Mouse (Mus musculus): ENCODE data around the gene Capn9. TPM values are rescaled to one million over a fixed set of nuclear protein-coding genes. Genes with fewer than 3 reads are reported as not detected.

Capn9 gene
- polyA plus RNA-seq, 1 experiment from 2014 or later = not detected

GRCm38 (mm10) chr8:124557476-124557875 is 18.4 kb upstream of the Capn9 start:
- no peak overlapping the region for H3K4me3 ChIP-seq (ENCODE audit: low read depth, low read length)
- no peak overlapping the region for H3K27ac ChIP-seq (ENCODE audit: low read depth, low read length)
- no peak overlapping the region for H3K9ac ChIP-seq (ENCODE audit: low read length)
- DNase-seq (ENCODE audit: low spot score, missing footprints) (no peak), ATAC-seq (ENCODE audit: low FRiP score) (no peak)
- H3K27me3 ChIP-seq (ENCODE audit: control insufficient read depth, insufficient read depth, low read length) = no peaks in the 10 kb centered on the region
- 57% methylated on average over 5 of the region's 5 CpGs for WGBS
- no peaks in the 10 kb centered on the region; the same call in 1 of the 2 replicates for H3K36me3 ChIP-seq (ENCODE audit: control insufficient read depth, insufficient read depth, low read length)
- H3K9me3 ChIP-seq (ENCODE audit: control insufficient read depth, low read length) = no peaks in the 10 kb centered on the region
- H3K4me2 ChIP-seq = no peak overlapping the region
- no peaks in the 10 kb centered on the region; the same call in 1 of the 2 replicates for H3K4me1 ChIP-seq (ENCODE audit: control insufficient read depth, insufficient read depth, low read length)

DNA sequence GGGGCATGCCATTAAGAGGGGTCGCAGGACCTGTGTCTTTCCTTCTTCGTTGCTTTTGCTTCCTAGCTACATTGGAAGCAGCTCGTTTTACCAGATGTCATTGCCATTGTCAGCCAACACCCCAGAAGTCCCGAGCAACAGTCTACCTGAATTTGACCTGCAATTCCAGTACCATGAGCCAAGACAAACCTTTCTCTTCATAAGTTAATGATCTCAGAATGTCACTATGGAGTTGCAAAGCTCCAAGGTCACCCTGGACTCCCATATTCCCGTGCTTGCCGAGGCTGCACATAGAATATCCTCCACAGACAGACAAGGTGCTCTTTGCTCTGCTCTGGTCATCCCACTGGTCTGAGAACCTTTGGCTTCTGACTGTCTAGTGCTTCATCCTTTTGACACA is 8.8 kb upstream of the Capn9 start:
- ATAC-seq (ENCODE audit: low FRiP score) (no peak), DNase-seq (ENCODE audit: low spot score, missing footprints) (no peak)
- Histone ChIP-seq H3K27me3 (ENCODE audit: control insufficient read depth, insufficient read depth, low read length) (no peaks in the 10 kb centered on the region), H3K4me3 (ENCODE audit: low read depth, low read length) (no peak overlapping the region), H3K9ac (ENCODE audit: low read length) (no peak overlapping the region), H3K4me2 (no peak overlapping the region), H3K36me3 (ENCODE audit: control insufficient read depth, insufficient read depth, low read length) (no peaks in the 10 kb centered on the region), H3K9me3 (ENCODE audit: control insufficient read depth, low read length) (no peaks in the 10 kb centered on the region), H3K27ac (ENCODE audit: low read depth, low read length) (no peak overlapping the region), H3K4me1 (ENCODE audit: control insufficient read depth, insufficient read depth, low read length) (no peaks in the 10 kb centered on the region)
- WGBS = 84% methylated on average over 6 of the region's 6 CpGs

DNA sequence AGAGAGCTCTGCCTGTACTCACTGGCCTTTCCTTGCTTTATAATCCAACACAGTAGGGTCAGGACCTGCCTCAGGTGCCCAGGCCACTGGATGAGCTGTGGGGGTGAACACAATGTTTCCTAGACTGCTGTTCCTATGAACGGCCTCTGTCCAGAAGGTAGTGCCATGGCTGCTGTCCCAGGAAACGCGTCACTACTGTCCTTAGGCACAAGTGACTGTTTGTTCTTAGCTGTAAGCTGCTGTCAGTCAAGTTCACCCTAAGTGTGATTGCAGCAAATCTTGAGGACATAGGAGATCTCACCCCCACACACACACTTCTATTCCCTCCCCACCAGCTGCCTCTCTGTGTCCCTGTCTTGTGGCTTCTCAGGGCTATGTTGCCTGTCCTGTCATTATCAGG is 8.3 kb upstream of the Capn9 start:
- 96% methylated on average over 3 of the region's 3 CpGs for WGBS
- Histone ChIP-seq H3K27me3 (ENCODE audit: control insufficient read depth, insufficient read depth, low read length) (no peaks in the 10 kb centered on the region), H3K36me3 (ENCODE audit: control insufficient read depth, insufficient read depth, low read length) (no peaks in the 10 kb centered on the region), H3K9ac (ENCODE audit: low read length) (no peak overlapping the region), H3K27ac (ENCODE audit: low read depth, low read length) (no peak overlapping the region), H3K9me3 (ENCODE audit: control insufficient read depth, low read length) (no peaks in the 10 kb centered on the region), H3K4me2 (no peak overlapping the region), H3K4me1 (ENCODE audit: control insufficient read depth, insufficient read depth, low read length) (no peaks in the 10 kb centered on the region), H3K4me3 (ENCODE audit: low read depth, low read length) (no peak overlapping the region)
- ATAC-seq (ENCODE audit: low FRiP score) (no peak), DNase-seq (ENCODE audit: low spot score, missing footprints) (no peak)

DNA sequence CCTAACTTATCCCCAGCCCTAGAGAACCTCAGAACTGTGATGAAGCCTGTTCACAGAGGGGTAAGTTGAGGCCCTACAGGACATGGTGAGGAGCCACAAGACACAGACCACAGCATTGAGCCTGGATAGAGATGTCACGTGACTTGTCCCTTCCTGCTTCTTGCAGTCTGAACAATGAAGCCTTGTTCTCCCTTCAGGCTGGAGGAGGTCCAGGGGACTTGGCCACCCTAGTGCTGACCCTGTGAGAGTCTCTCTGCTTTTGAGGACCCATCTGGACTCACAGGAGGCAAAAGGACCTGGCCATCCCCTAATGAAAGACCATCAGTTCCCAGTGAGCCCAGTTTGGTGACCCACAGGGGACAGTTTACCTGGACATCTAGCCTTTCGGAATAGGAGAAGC is 6.8 kb upstream of the Capn9 start:
- DNase-seq (ENCODE audit: low spot score, missing footprints) = no peak
- Histone ChIP-seq H3K9ac (ENCODE audit: low read length) (no peak overlapping the region), H3K4me1 (ENCODE audit: control insufficient read depth, insufficient read depth, low read length) (no peaks in the 10 kb centered on the region), H3K4me3 (ENCODE audit: low read depth, low read length) (no peak overlapping the region), H3K4me2 (no peak overlapping the region), H3K27me3 (ENCODE audit: control insufficient read depth, insufficient read depth, low read length) (no peaks in the 10 kb centered on the region), H3K9me3 (ENCODE audit: control insufficient read depth, low read length) (no peaks in the 10 kb centered on the region), H3K27ac (ENCODE audit: low read depth, low read length) (no peak overlapping the region), H3K36me3 (ENCODE audit: control insufficient read depth, insufficient read depth, low read length) (no peaks in the 10 kb centered on the region)
- WGBS = 77% methylated on average over 2 of the region's 2 CpGs
- no peak for ATAC-seq (ENCODE audit: low FRiP score)

GRCm38 (mm10) chr8:124569593-124569992 is 6.3 kb upstream of the Capn9 start, which contains the start of gene Agt:
Gene Agt (minus strand): TSS chr8:124569706.
- Histone ChIP-seq H3K27ac (ENCODE audit: low read depth, low read length) (no peak within 1 kb of the TSS), H3K9me3 (ENCODE audit: control insufficient read depth, low read length) (no peaks in the 10 kb centered on the region), H3K4me3 (ENCODE audit: low read depth, low read length) (no peak within 1 kb of the TSS), H3K9ac (ENCODE audit: low read length) (no peak within 1 kb of the TSS), H3K36me3 (ENCODE audit: control insufficient read depth, insufficient read depth, low read length) (no peaks in the 10 kb centered on the region), H3K4me1 (ENCODE audit: control insufficient read depth, insufficient read depth, low read length) (no peaks in the 10 kb centered on the region), H3K27me3 (ENCODE audit: control insufficient read depth, insufficient read depth, low read length) (no peaks in the 10 kb centered on the region), H3K4me2 (no peak within 1 kb of the TSS)
- ATAC-seq (ENCODE audit: low FRiP score) = no peak
- 82% methylated on average over 2 of the region's 2 CpGs for WGBS
- no peak for DNase-seq (ENCODE audit: low spot score, missing footprints)

GRCm38 (mm10) chr8:124571732-124572429 is 4.0 kb upstream of the Capn9 start:
- H3K9ac ChIP-seq (ENCODE audit: low read length) = no peak overlapping the region
- no peaks in the 10 kb centered on the region for H3K36me3 ChIP-seq (ENCODE audit: control insufficient read depth, insufficient read depth, low read length)
- DNase-seq (ENCODE audit: low spot score, missing footprints) = no peak
- no peaks in the 10 kb centered on the region for H3K9me3 ChIP-seq (ENCODE audit: control insufficient read depth, low read length)
- H3K4me1 ChIP-seq (ENCODE audit: control insufficient read depth, insufficient read depth, low read length) = no peaks in the 10 kb centered on the region
- ATAC-seq (ENCODE audit: low FRiP score) = no peak
- H3K27me3 ChIP-seq (ENCODE audit: control insufficient read depth, insufficient read depth, low read length) = no peaks in the 10 kb centered on the region
- no peak overlapping the region for H3K4me3 ChIP-seq (ENCODE audit: low read depth, low read length)
- H3K4me2 ChIP-seq = no peak overlapping the region
- H3K27ac ChIP-seq (ENCODE audit: low read depth, low read length) = no peak overlapping the region
- WGBS = 80% methylated on average over 8 of the region's 8 CpGs

DNA sequence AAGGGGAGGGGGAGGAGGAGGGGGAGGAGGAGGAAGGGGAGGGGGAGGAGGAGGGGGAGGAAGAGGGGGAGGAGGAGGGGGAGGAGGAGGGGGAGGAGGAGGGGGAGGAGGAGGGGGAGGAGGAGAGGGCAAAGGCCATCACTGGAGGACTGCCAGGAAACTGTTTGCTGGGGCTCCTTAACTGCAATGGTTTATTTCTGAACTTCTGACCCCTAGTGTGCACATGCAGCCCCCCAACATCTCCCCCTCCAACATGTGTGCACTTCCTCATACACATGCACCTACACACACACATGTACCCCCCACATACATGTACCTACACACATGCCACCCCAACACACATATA is 3.5 kb upstream of the Capn9 start:
- ATAC-seq (ENCODE audit: low FRiP score) (no peak), DNase-seq (ENCODE audit: low spot score, missing footprints) (no peak)
- Histone ChIP-seq H3K9me3 (ENCODE audit: control insufficient read depth, low read length) (no peaks in the 10 kb centered on the region), H3K27ac (ENCODE audit: low read depth, low read length) (no peak overlapping the region), H3K36me3 (ENCODE audit: control insufficient read depth, insufficient read depth, low read length) (no peaks in the 10 kb centered on the region), H3K4me1 (ENCODE audit: control insufficient read depth, insufficient read depth, low read length) (no peaks in the 10 kb centered on the region), H3K4me3 (ENCODE audit: low read depth, low read length) (no peak overlapping the region), H3K4me2 (no peak overlapping the region), H3K27me3 (ENCODE audit: control insufficient read depth, insufficient read depth, low read length) (no peaks in the 10 kb centered on the region), H3K9ac (ENCODE audit: low read length) (no peak overlapping the region)

GRCm38 (mm10) chr8:124573552-124574340 is 2.2 kb upstream of the Capn9 start:
- Histone ChIP-seq H3K9ac (ENCODE audit: low read length) (no peak overlapping the region), H3K9me3 (ENCODE audit: control insufficient read depth, low read length) (no peaks in the 10 kb centered on the region), H3K36me3 (ENCODE audit: control insufficient read depth, insufficient read depth, low read length) (no peaks in the 10 kb centered on the region), H3K27me3 (ENCODE audit: control insufficient read depth, insufficient read depth, low read length) (no peaks in the 10 kb centered on the region), H3K4me1 (ENCODE audit: control insufficient read depth, insufficient read depth, low read length) (no peaks in the 10 kb centered on the region), H3K4me2 (no peak overlapping the region), H3K27ac (ENCODE audit: low read depth, low read length) (no peak overlapping the region), H3K4me3 (ENCODE audit: low read depth, low read length) (no peak overlapping the region)
- ATAC-seq (ENCODE audit: low FRiP score) = peak; percentile 27; the same call in 1 of the 2 replicates
- WGBS = 60% methylated on average over 15 of the region's 15 CpGs
- peak; percentile 99 for DNase-seq (ENCODE audit: low spot score, missing footprints)

GRCm38 (mm10) chr8:124576751-124577150 is 840 bp downstream of the Capn9 start:
- H3K36me3 ChIP-seq (ENCODE audit: control insufficient read depth, insufficient read depth, low read length) = no peaks in the 10 kb centered on the region
- no peak overlapping the region for H3K27ac ChIP-seq (ENCODE audit: low read depth, low read length)
- no peak overlapping the region for H3K4me2 ChIP-seq
- WGBS = 82% methylated on average over 1 of the region's 1 CpGs
- H3K4me3 ChIP-seq (ENCODE audit: low read depth, low read length) = no peak overlapping the region
- no peaks in the 10 kb centered on the region for H3K9me3 ChIP-seq (ENCODE audit: control insufficient read depth, low read length)
- no peak overlapping the region for H3K9ac ChIP-seq (ENCODE audit: low read length)
- no peaks in the 10 kb centered on the region for H3K27me3 ChIP-seq (ENCODE audit: control insufficient read depth, insufficient read depth, low read length)
- no peaks in the 10 kb centered on the region for H3K4me1 ChIP-seq (ENCODE audit: control insufficient read depth, insufficient read depth, low read length)
- DNase-seq (ENCODE audit: low spot score, missing footprints) = no peak
- no peak for ATAC-seq (ENCODE audit: low FRiP score)

Data from midbrain, embryonic 11.5 days (tissue).